Mouse (Mus musculus) testis, adult 2 months (tissue): ENCODE measurements around the gene Aif1l. TPM values are rescaled to one million over a fixed set of nuclear protein-coding genes. Genes with fewer than 3 reads are reported as not detected.
"Not testable (repeated sequence)": the region's sequence is repeated elsewhere in the genome, so short reads cannot be mapped to it uniquely, and the experiment has no call there.

Source experiments
- H3K27ac ChIP-seq: fragments of 200-500 bp; 2 replicates; pipeline ENCODE4 v1.5.1; 2012; ENCODE audit warnings: low read depth, low read length; ENCODE audit not compliant: control insufficient read depth, insufficient read depth
- H3K27me3 ChIP-seq: fragments of 200-500 bp; 2 replicates; pipeline ENCODE4 v1.6.1; 2012; ENCODE audit warnings: mild to moderate bottlenecking, low read length, moderate library complexity; ENCODE audit not compliant: control insufficient read depth, insufficient read depth
- H3K36me3 ChIP-seq: fragments of 200-500 bp; 2 replicates; pipeline ENCODE4 v1.6.1; 2012; ENCODE audit warnings: mild to moderate bottlenecking, low read length; ENCODE audit not compliant: control insufficient read depth, insufficient read depth
- H3K4me1 ChIP-seq: fragments of 200-500 bp; 2 replicates; pipeline ENCODE4 v1.6.1; 2012; ENCODE audit warnings: low read length; ENCODE audit not compliant: control insufficient read depth, insufficient read depth
- H3K4me3 ChIP-seq: fragments of 200-500 bp; 2 replicates; pipeline ENCODE4 v1.5.1; 2012; ENCODE audit warnings: low read depth, mild to moderate bottlenecking, low read length, moderate library complexity, mixed read lengths; ENCODE audit not compliant: control insufficient read depth
- CTCF ChIP-seq: fragments of 200-500 bp; IDR thresholded peaks from 2 replicates; pipeline ENCODE4 v1.5.1; 2012; ENCODE audit warnings: low read depth, mild to moderate bottlenecking, inconsistent platforms, low read length, moderate library complexity; ENCODE audit not compliant: control insufficient read depth, insufficient read depth, insufficient replicate concordance
- POLR2A ChIP-seq: fragments of 200-500 bp; IDR thresholded peaks from 2 replicates; pipeline ENCODE4 v1.6.1; 2012; ENCODE audit warnings: low read depth, mild to moderate bottlenecking, inconsistent platforms, low read length, moderate library complexity; ENCODE audit not compliant: control insufficient read depth
- polyA plus RNA-seq: library from polyadenylated mRNA; depleted of rRNA; stranded (reverse); fragments of >200 nt; gene quantifications from 2 replicates; pipeline ENCODE4 v1.2.3, GENCODE M21; 2012

Aif1l gene
- polyA plus RNA-seq, 1 experiment = 1.1 TPM

DNA sequence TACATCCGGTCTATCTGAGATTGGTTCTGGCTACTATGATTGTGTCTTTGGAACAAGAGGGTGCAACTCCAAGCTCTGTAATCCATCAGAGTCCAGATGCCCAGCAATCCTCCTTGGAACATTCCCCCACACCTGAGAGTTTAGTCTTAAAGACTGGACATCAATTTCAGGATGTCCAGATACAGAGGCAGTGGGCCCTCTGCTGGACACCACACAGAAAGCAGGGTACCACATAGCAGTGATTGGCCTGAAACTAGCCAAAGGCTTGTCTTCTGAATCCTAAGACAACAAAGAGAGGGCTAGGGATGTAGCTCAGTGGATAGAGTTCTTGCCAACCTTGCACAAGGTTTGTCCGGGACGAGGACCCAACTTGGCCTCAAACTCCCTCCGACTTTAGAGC is 37.4 kb upstream of the Aif1l start:
- H3K4me3 ChIP-seq = no peak overlapping the region
- no peaks in the 10 kb centered on the region for H3K27me3 ChIP-seq
- no peaks in the 10 kb centered on the region for H3K36me3 ChIP-seq
- TF ChIP-seq POLR2A (no peak), CTCF (no peak)
- no peak overlapping the region for H3K27ac ChIP-seq
- H3K4me1 ChIP-seq = peaks cover 3% of the 10 kb centered on the region

DNA sequence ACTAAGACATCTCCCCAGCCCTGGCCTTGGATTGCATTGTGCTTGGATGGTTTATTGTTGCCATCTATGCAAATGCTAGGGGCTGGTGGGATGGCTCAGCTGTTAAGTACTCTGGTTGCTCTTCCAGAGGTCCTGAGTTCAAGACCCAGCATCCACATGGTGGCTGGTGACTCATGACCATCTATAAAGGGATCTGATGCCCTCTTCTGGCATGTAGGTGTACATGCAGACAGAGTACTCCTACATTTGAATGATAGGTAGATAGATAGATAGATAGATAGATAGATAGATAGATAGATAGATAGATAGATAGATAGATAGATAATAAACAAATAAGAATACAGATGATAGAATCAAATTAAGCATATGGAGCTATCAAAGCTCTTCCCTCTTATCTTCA is 35.7 kb upstream of the Aif1l start:
- H3K36me3 ChIP-seq, H3K4me3 ChIP-seq, H3K27ac ChIP-seq, H3K27me3 ChIP-seq, H3K4me1 ChIP-seq: not testable (repeated sequence)

DNA sequence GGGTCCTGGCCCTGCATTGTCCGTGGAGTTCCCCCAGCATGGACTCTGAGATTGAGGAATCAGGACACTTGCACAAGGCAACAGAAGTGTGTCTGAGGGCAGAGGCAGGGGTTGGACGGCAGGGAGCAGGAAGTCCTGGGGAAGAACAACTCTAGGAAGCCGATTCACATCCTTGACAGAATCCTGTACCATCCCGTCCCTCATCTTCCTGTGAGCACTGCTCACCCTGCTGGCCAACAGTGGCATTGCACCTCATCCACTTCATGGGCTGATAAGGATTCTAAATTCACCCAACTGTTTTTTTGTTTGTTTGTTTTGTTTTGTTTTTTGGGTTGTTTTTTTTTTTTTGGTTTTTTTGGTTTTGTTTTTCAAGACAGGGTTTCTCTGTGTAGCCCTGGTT is 34.8 kb upstream of the Aif1l start:
- H3K4me1 ChIP-seq = peaks cover 3% of the 10 kb centered on the region
- TF ChIP-seq CTCF (peak; percentile 95), POLR2A (no peak)
- H3K4me3 ChIP-seq = no peak overlapping the region

DNA sequence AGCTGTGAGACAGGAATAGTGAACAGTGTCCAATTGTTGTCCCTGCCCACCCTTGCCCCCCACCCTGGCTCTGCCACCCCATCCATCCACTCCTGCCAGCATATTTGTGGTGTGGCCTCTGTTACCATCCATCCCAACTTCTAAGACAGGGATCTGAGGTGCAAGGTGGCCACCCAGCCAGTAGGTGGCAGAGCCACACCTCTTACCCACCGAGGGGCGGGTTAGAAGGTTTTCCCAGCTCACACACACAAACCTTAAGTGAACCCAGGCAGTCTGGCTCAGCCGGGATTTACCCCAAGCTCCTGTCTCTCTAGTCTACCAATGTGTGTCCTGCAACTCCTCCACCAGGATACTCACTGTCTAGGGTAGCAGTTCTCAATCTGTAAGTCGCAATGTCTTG is 32.3 kb upstream of the Aif1l start:
- TF ChIP-seq POLR2A (no peak), CTCF (peak; percentile 60; the same call in 1 of the 2 replicates)
- Histone ChIP-seq H3K27ac (no peak overlapping the region), H3K27me3 (no peaks in the 10 kb centered on the region), H3K4me3 (no peak overlapping the region), H3K36me3 (no peaks in the 10 kb centered on the region), H3K4me1 (peaks cover 3% of the 10 kb centered on the region)

More for the DNA sequence above, 34.8 kb upstream of the Aif1l start:
- H3K27ac ChIP-seq = no peak overlapping the region
- no peaks in the 10 kb centered on the region for H3K36me3 ChIP-seq
- H3K27me3 ChIP-seq = no peaks in the 10 kb centered on the region

DNA sequence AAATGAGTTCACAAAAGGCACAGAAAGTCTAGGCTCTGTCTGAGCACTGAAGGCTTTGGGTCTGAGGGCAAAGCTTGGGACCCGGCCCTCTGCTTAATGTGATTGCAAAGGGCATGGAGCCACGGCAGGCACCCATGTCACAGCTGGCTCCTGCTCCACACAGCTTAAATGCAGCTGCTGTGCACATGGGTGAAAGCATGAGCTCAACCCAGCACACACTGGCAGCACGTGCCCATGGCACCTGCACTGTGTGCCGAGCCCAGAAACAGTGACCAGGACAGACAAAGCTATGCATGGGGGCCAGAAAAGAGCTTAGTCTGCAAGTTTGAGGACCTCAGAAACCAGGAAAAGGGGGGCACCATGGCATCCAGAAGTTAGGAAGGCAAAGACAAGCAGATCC is 26.3 kb upstream of the Aif1l start:
- no peak for TF ChIP-seq POLR2A
- TF ChIP-seq CTCF = no peak
- no peak overlapping the region for H3K27ac ChIP-seq
- no peak overlapping the region for H3K4me3 ChIP-seq
- H3K36me3 ChIP-seq = no peaks in the 10 kb centered on the region
- H3K4me1 ChIP-seq = no peaks in the 10 kb centered on the region
- no peaks in the 10 kb centered on the region for H3K27me3 ChIP-seq

DNA sequence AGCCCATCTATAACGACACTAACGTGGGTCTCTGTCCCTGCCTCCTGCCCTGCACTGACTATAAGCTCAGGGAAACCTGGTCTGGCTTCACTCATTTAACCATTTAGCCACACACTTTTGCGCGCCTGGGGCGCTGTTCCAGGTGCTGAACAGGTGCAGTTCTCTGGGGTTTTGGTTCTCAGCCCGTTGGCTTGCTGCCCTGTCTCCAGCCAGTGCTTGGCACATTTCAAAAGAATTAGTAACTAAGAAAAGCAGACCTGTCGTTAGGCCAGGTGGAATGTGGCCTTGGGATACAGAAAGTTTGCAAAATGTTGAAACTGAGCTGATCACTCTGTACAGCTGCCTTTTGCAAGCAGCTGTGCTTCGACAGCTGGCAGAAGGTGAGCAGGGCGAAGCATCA is 25.1 kb upstream of the Aif1l start:
- Histone ChIP-seq H3K27ac (no peak overlapping the region), H3K27me3 (no peaks in the 10 kb centered on the region), H3K4me3 (no peak overlapping the region), H3K4me1 (no peaks in the 10 kb centered on the region), H3K36me3 (no peaks in the 10 kb centered on the region)
- no peak for TF ChIP-seq CTCF

DNA sequence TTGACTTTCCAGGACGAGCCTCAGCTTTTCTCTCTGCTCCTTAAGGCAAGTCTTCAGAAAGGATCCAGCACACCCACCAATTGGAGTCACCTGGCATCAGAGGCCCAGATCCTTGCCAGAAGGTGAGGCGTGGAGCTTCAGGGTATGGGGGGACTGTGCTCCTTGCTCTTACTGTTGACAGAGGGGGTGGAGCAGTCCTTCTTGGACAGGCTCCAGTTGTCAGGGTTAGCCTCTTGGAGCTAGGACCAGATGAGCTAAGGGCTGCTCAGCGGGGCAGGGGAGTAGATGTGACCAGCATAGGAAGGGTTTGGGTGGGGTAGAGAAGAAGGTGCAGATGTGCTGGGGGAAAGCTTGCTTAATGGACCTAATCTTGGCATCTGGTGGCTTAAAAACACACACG is 24.0 kb upstream of the Aif1l start:
- Histone ChIP-seq H3K4me1 (no peaks in the 10 kb centered on the region), H3K27me3 (no peaks in the 10 kb centered on the region), H3K36me3 (no peaks in the 10 kb centered on the region), H3K4me3 (no peak overlapping the region), H3K27ac (no peak overlapping the region)
- TF ChIP-seq POLR2A (no peak), CTCF (no peak)

DNA sequence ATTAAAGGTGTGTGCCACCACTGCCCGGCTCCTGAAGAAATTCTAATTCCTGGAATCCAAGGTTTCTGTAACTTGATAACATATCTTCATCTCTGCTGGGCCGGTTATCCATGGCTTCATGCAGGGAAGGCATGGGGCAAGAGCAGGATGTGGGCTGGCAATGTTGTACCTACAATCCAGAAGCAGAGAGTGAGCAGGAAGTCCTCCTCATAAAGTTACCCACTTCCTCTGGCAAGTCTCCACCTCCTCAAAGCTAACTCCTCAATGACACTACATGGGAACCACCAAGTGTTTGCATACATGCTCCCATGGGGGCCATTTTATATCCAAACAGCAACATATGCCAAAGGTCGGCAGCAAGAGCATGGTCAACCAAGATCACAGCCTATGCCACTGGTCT is 20.3 kb upstream of the Aif1l start:
- no peak for TF ChIP-seq CTCF
- no peak for TF ChIP-seq POLR2A
- Histone ChIP-seq H3K27me3 (no peaks in the 10 kb centered on the region), H3K4me1 (no peaks in the 10 kb centered on the region), H3K4me3 (no peak overlapping the region), H3K27ac (no peak overlapping the region), H3K36me3 (no peaks in the 10 kb centered on the region)

DNA sequence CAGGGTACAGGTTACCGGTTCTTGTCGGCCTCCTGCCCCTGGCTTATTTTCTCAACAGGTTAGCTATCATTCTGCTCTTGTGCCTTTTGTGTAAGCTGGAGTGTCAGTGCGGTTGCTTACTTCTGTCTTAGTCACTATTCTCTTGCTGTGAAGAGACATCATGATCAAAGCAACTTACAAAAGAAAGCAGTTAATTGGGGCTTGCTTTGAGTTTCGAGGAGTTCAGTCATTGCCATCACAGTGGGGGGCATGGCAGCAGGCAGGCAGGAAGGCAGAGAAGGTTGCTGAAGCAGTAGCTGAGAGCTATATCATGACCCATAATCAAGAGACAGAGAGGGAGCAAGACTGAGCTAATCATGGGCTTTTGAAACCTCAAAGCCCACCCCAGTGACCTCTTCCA is 15.4 kb upstream of the Aif1l start:
- Histone ChIP-seq H3K4me1 (no peaks in the 10 kb centered on the region), H3K27me3 (no peaks in the 10 kb centered on the region), H3K4me3 (no peak overlapping the region), H3K36me3 (no peaks in the 10 kb centered on the region), H3K27ac (no peak overlapping the region)
- TF ChIP-seq CTCF = no peak
- no peak for TF ChIP-seq POLR2A
